Mouse (Mus musculus) spleen, adult 12 weeks (tissue): Measurements from ENCODE around the gene Taar2.

Source experiments
- DNase-seq: peaks from one replicate; pipeline ENCODE4 v3.0.0; 2022; ENCODE audit warnings: low spot score

The Taar2 gene

GRCm38 (mm10) chr10:23938312-23938711 lies at the start of gene Taar2:
Taar2 (plus strand) TSS chr10:23938572.
- DNase-seq = no peak

GRCm38 (mm10) chr10:23892987-23893386 lies 45.4 kb upstream of the Taar2 start:
- no peak for DNase-seq

DNA sequence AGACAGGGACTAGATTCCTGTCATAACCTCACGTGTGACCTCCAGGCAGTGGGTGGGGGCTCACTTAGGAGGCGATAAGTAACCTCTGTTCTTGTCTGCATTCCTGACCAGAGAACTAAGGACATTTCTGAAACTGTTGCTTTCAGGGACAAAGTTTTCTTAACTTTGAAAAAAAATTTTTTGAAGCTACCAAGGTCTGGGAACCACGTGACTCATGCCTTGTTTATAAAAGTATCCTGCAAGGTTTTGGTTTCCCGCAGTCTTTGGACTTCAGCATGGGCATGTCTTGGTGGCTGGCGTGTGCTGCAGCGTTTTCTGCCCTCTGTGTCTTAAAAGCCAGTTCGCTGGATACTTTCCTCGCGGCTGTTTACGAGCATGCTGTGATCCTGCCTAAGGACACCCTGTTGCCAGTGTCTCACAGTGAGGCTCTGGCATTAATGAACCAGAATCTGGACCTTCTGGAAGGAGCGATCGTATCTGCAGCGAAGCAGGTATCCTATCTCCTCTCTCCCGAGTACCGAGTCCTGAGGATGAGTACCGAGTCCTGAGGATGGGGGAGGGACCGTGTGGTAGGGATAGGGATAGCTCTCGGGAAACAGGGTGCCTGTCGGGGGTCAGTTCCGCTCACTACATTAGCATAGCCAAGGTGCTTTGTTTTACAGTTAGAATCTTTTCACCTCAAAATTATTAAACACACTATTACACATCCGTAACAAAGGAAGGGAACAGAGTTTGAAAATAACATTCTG lies 43.6 kb upstream of the Taar2 start, which contains the start of gene Vnn1:
Gene Vnn1, plus strand, starts transcription at position 88 of the 749 bp plus-strand sequence.
- no peak for DNase-seq

GRCm38 (mm10) chr10:23895376-23895775 lies 43.0 kb upstream of the Taar2 start:
- DNase-seq = no peak

DNA sequence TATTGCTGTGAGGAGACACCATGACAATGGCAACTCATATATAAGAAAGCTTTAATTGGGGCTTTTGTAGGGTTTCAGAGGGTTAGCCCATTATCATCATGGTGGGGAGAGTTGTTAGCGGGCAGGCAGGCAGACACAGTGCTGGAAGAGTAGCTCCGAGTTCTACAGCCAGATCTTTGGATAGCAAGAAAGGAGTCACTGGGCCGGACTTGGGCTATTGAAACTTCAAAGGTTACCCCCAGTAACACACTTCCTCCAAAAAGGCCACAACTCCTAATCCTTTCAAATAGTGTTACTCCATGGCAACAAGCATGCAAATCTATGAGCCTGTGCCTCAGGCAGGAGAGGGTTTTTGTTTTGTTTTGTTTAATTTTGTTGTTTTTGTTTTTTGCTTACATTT lies 37.3 kb upstream of the Taar2 start:
- DNase-seq = no peak

DNA sequence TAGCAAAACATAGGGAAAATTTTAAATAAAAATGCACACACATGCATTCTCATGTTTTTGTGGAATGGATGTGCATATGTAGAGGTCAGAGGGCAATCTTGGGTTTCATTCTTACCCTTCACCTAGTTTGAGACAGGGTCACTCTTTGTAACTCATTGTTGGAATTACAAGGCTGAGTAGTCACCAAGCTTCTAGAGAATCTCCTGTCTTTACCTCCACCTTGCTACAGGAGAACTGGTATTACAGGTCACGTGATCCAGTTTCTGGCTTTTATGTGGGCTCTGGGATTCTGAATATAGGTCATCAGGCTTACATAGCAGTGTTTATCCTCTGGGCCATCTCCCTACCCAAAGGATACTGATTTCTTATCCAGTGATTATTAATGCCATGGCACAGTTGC lies 32.7 kb upstream of the Taar2 start:
- no peak for DNase-seq

- no peak for DNase-seq
Observed at GRCm38 (mm10) chr10:23920056-23920455, 18.3 kb upstream of the Taar2 start, which contains the start of gene Taar1. Taar1 (plus strand) TSS chr10:23920356.

DNA sequence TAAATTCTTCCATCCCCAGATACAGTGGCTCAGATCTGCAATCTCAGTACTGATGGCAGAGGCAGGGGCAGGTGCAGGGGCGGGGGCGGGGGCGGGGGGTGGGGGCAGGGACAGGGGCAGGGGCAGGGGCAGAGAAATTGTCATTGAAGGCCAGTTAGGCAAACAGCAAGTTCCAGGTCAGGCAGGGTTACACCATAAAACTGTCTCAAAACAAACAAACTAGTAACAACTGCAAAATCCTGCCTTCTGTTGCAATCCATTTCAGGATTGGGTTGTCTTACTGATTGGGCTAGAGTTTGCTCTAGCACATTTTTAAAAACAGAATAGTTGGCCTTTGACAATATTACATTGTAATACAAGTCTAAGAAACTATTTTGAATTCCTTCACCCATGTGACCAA lies 15.9 kb upstream of the Taar2 start:
- no peak for DNase-seq

DNA sequence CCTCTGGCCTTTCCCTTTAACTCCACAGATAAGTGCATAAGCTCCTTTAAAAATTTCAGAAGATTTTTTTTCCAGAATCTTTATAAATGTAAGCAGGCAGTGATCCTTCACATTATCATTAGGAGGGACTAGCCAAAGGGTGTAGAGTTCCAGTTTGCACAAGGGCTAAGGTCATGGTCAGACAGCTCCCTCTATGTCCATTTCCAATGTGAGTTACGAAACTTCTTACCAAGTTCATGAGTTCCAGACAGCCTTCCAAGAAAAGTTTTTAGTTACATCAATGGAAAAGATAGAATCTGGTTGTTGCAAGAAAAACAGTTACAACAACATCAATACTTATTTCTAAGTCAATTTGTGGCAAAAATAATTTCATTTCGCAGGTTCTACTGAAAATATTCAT lies 14.4 kb upstream of the Taar2 start:
- no peak for DNase-seq

DNA sequence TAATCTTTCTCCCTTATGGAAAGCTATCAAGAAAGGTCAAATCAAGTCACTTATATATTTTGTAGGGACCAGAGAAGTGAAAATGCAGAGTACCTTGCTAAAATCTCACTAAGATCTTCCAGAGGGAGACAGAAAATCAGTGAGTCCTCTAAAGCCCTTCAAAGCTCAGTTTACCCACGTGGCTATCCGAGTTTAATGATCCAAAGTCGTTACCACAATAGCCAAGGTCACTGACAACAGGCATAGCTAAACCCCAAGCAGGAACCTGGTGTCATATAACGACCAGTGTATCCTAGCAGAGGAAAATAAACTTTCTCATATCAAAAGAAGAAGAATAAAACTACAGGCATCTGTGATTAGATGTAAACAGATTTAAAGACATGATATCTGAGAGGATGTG lies 759 bp upstream of the Taar2 start:
- DNase-seq = no peak

GRCm38 (mm10) chr10:23942465-23942864 lies 4.1 kb downstream of the Taar2 start:
- no peak for DNase-seq

GRCm38 (mm10) chr10:23948026-23948425 lies 9.7 kb downstream of the Taar2 start:
- DNase-seq = no peak

DNA sequence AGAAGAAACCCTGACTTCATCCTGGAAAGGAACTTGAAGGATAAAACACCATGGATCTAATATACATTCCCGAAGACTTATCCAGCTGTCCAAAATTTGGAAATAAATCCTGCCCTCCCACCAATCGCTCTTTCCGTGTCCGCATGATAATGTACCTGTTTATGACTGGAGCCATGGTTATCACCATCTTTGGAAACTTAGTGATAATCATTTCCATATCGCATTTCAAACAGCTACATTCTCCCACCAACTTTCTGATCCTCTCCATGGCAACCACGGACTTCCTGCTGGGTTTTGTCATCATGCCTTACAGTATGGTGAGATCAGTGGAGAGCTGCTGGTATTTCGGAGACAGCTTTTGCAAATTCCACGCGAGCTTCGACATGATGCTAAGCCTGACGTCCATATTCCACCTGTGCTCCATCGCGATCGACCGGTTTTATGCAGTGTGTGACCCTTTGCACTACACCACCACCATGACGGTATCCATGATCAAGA lies 11.2 kb downstream of the Taar2 start, which contains the start of gene Taar3:
Gene Taar3, plus strand, starts transcription at position 51 of the 498 bp plus-strand sequence.
- no peak for DNase-seq

DNA sequence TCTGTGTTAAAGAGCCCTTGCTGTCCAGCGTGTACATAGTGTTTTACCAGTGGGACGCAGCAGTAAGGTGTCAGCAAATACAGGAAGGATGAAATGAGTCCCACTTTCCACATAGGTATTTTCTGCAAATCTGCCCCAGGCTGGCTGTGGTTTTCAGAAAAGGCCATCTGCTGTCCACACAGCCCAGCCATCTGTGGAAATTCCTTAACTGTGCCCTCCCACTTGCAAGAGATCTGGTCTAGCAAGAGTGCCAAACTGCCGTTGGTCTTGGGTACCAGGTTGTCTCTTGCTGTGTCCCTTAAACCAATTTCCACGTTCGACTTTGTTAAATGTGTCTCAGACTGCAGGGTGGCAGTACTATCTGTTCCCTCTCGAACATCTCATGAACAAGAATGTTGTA lies 13.3 kb downstream of the Taar2 start:
- DNase-seq = no peak

DNA sequence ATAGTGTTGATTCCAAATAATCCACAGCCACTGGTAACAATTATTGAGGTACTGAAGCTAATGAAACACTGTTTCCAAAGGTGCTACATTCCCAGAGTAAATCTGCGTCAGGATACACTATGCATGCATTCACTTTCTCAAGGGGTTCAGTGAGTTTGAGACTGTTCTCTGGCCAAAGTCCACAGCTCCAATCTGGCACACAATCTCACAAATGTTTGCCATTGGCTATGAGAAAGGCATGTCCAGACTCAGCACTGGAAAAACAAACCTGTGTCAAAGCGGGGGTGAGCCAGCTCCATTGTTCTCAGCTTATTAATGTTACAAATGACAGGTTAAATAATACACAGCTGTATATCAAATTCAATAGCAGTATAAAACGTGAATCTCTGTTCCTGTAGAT lies 20.7 kb downstream of the Taar2 start:
- DNase-seq = no peak

GRCm38 (mm10) chr10:23960444-23960915 lies 22.1 kb downstream of the Taar2 start, which contains the start of gene Taar4:
Taar4 (plus strand) TSS chr10:23960494.
- no peak for DNase-seq

DNA sequence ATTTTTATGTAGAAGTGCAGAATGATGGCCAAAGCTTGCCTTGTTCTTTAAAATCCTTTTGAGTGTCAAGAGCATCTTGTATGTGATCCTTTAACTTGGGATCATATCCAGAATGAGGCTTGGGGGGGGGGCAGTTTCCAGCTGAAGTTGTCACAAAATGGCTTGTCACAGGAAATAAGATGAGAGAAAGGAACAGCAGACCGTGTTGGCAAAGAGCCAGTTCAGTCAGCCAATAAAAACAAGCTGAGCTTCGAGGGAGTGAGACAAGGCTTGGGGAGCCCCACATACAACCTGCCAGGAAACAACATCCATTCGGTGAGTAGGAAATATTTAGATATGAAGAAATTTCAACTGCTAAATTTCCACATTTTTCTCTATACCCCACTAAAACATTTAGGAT lies 25.1 kb downstream of the Taar2 start:
- DNase-seq = no peak

DNA sequence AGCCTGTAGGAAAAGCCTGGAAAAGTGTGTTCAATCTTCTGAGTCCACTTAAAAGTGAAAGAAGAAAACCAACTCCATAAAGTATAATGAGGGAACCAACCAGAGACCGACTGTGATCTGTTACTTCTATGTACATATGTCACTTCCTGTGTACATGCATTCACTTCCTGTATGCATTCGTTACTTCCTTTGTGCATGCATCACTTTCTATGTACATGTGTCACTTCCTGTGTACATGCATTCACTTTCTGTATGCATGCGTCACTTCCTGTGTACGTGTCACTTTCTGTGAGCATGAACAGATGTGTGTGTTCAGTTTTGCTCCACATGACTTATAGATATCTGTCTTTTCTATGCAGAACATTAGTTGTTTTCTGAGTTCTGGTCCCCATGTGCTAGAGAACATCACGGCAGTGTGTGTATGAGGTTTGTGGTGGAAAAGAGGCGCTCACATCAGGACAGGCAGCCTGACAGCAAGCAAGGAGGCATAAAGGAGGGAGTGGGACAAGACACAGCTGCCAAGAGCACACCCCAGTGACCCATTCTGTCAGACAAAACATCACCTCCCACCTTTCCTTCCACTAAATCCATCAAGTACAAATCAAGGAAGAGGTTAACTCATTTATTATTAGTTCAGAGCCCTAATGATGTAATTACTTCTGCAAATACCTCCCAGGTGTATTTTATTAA lies 26.7 kb downstream of the Taar2 start:
- DNase-seq = no peak

DNA sequence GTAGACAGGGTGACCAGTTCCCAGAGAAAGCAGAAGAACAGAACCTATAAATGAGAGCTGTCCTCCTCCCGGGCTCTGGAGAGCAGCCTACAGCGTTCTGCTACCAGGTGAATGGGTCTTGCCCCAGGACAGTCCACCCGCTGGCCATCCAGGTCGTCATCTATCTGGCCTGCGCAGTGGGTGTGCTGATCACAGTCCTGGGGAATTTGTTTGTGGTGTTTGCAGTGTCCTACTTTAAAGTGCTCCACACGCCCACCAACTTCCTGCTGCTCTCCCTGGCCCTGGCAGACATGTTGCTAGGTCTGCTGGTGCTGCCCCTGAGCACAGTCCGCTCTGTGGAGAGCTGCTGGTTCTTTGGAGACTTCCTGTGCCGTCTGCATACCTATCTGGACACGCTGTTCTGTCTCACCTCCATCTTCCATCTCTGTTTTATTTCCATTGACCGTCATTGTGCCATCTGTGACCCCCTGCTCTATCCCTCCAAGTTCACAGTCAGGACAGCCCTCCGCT lies 32.3 kb downstream of the Taar2 start, which contains the start of gene Taar5:
Gene Taar5, plus strand, starts transcription at position 51 of the 510 bp plus-strand sequence.
- DNase-seq = no peak

GRCm38 (mm10) chr10:23971256-23971655 lies 32.9 kb downstream of the Taar2 start:
- no peak for DNase-seq

DNA sequence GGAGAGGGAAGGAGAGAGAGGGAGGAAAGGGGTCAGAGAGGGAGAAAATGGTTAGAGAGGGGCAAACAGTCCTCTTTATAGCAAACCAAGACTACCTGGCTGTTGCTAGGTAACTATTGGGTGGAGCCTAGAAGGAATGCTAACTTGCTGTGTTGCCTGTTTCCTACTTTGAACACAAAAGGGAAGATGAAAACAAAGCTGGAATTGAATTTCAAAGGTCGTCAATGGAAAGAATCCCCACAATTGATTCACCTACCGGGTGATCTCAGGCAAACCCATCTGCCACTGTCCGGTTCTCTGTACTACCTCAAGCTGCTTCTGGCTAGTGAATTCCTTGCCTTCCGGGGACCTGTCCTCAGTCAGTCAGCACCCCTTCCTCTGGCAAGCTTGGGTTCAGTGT lies 39.6 kb downstream of the Taar2 start:
- DNase-seq = no peak

DNA sequence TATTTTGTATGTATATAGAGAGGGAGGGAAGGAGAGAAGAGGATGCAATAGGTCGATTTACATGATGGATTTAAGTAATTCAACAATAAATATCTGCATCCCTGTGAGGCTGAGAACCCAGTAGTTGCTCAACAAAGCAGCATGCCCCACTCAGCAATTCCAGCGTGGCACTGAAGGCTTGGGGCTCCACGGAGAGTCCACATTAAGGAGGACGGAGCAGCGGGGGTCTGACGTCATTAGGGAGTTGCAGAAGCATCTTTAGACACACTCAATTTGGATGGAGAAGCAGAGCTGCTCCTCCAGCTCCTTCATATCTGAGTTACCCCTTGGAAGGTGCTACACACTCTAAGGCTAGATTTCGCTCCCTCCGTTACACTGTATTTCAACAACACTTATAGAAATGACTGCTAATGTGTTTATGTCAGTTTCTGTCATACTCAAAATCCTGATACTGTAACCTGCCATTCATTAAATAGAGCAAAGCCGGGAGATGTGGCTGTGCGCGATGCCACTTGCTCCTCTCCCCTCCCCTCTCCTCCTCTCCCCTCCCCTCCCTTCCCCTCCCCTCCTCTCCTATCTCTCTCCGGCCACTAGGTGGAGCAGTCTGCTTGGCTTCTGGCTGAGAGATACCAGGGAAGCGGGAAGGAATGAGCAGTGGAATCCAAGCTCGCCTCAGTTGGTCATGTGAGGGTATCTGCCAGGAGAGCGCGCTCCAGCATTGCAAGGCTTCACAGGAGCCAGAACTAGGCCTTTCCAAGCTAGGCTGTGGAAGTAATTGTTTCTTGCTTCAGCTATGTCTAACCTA lies 40.7 kb downstream of the Taar2 start:
- no peak for DNase-seq
